Mouse (Mus musculus) liver, embryonic 11.5 days (tissue): ENCODE data around the gene Ldlrad3. TPM values are rescaled to one million over a fixed set of nuclear protein-coding genes. Genes with fewer than 3 reads are reported as not detected.

Source experiments
- ATAC-seq: fragments of 200-750 bp; cut with Nextera tagmentation; replicated peaks from 2 replicates; pipeline ENCODE4 v1.8.0; 2017; ENCODE audit warnings: moderate number of reproducible peaks, mild to moderate bottlenecking, moderate TSS enrichment, moderate library complexity; ENCODE audit not compliant: low FRiP score
- DNase-seq: peaks from one replicate; pipeline ENCODE4 v3.0.0-alpha.2; 2017; ENCODE audit warnings: low spot score
- H3K27ac ChIP-seq: fragments of 300-500 bp; sonication (generic); 2 replicates; pipeline ENCODE4 v1.5.1; 2014; ENCODE audit warnings: mild to moderate bottlenecking, low read depth, low read length, control low read depth
- H3K27me3 ChIP-seq: fragments of 300-500 bp; sonication (generic); replicated peaks from 2 replicates; pipeline ENCODE4 v1.6.1; 2014; ENCODE audit warnings: low read length, mixed read lengths; ENCODE audit not compliant: control insufficient read depth, insufficient read depth
- H3K36me3 ChIP-seq: fragments of 300-500 bp; sonication (generic); 2 replicates; pipeline ENCODE4 v1.6.1; 2014; ENCODE audit warnings: mild to moderate bottlenecking, low read length, moderate library complexity, mixed read lengths; ENCODE audit not compliant: control insufficient read depth, insufficient read depth
- H3K4me1 ChIP-seq: fragments of 300-500 bp; sonication (generic); replicated peaks from 2 replicates; pipeline ENCODE4 v1.6.1; 2014; ENCODE audit warnings: low read length, mixed read lengths; ENCODE audit not compliant: control insufficient read depth, insufficient read depth
- H3K4me2 ChIP-seq: fragments of 300-500 bp; sonication (generic); 2 replicates; pipeline ENCODE4 v1.6.1; 2014; ENCODE audit warnings: mild to moderate bottlenecking, control low read depth, moderate library complexity
- H3K4me3 ChIP-seq: fragments of 300-500 bp; sonication (generic); 2 replicates; pipeline ENCODE4 v1.5.1; 2014; ENCODE audit warnings: low read depth, low read length, control low read depth
- H3K9ac ChIP-seq: fragments of 300-500 bp; sonication (generic); 2 replicates; pipeline ENCODE4 v1.6.1; 2014; ENCODE audit warnings: low read depth, low read length, control low read depth
- H3K9me3 ChIP-seq: fragments of 300-500 bp; sonication (generic); 2 replicates; pipeline ENCODE4 v1.6.1; 2016; ENCODE audit warnings: low read length, inconsistent platforms, mixed read lengths; ENCODE audit not compliant: control insufficient read depth
- WGBS: fragments of 180-500 bp; shearing (Covaris S2); extraction: QIAGEN DNeasy Blood & Tissue Kit; methylation state at CpG from one replicate; pipeline ENCODE4 v1.1.7; 2014; 5-methylcytosine and 5-hydroxymethylcytosine counted together
- polyA plus RNA-seq: library from polyadenylated mRNA; unstranded; fragments of >200 nt; fragmentation: Nextera tagmentation; extraction: Ambion mirVana; gene quantifications from 2 replicates; pipeline ENCODE4 v1.2.1, GENCODE M21; 2014

The Ldlrad3 gene
- polyA plus RNA-seq, 1 experiment from 2014 or later, result 17.9 TPM

DNA sequence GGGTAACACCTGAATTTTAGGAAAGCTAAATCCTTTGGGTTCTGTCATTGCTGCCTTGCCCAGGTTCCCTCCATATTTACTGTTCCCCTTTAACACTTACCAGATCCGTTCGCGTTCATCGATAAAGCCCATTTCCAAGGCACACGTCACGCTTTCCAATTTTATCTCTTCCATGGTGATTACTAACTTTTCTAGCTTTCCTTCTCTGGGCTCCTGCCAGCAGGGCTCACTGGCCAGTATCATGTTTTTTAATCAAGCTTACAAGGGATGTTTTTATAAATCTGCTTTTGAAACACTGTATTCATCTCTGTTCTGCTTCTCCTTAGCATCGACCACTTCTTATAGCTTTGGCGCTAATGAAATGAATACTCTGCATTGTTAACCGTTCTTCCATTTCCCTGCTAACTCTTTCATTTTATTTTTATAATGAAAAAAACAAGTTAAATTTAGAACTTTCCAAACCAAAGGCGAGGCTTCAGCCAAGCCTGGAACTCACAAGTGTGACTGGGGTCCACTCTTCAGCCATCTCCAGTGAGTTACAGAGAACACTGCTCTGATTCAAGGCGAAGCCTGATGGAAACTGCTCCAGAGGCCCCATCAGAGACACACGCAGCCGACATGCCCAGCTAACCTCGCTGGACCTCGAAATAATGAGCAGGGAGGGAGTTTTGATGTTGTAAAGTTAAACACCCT, 10.3 kb downstream of the Ldlrad3 start:
- 85% methylated on average over 15 of the region's 15 CpGs for WGBS
- ATAC-seq, result no peak

DNA sequence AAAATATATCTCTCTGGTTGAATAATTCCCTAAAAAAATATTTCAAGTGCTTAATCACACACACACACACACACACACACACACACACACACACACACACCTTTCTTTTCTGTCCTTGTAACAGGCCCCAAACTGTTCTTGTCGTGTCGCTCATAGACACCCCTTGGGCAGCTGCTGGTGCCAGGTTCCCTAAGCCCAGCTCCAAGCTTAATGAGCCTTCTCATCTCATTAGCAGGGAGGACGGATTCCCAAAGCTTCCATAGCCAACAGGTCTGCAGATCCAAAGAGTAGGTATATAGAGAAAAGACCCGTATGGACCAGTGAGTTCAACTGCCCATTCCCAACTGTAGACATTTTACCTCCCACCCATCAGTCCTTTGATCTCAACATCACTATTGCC, 13.7 kb downstream of the Ldlrad3 start:
- no peak for ATAC-seq
- WGBS, result 86% methylated on average over 4 of the region's 4 CpGs
- H3K9ac ChIP-seq, result no peak overlapping the region
- H3K36me3 ChIP-seq, result no peaks in the 10 kb centered on the region
- no peaks in the 10 kb centered on the region for H3K27me3 ChIP-seq
- no peaks in the 10 kb centered on the region for H3K4me1 ChIP-seq
- H3K9me3 ChIP-seq, result no peaks in the 10 kb centered on the region
- no peak overlapping the region for H3K4me3 ChIP-seq
- no peak for DNase-seq
- H3K4me2 ChIP-seq, result no peak overlapping the region
- H3K27ac ChIP-seq, result no peak overlapping the region

More for the DNA sequence above, 10.3 kb downstream of the Ldlrad3 start:
- DNase-seq, result no peak
- Histone ChIP-seq H3K27ac (no peak overlapping the region), H3K9me3 (no peaks in the 10 kb centered on the region), H3K36me3 (no peaks in the 10 kb centered on the region), H3K9ac (no peak overlapping the region), H3K4me3 (no peak overlapping the region), H3K27me3 (no peaks in the 10 kb centered on the region), H3K4me2 (no peak overlapping the region), H3K4me1 (no peaks in the 10 kb centered on the region)

DNA sequence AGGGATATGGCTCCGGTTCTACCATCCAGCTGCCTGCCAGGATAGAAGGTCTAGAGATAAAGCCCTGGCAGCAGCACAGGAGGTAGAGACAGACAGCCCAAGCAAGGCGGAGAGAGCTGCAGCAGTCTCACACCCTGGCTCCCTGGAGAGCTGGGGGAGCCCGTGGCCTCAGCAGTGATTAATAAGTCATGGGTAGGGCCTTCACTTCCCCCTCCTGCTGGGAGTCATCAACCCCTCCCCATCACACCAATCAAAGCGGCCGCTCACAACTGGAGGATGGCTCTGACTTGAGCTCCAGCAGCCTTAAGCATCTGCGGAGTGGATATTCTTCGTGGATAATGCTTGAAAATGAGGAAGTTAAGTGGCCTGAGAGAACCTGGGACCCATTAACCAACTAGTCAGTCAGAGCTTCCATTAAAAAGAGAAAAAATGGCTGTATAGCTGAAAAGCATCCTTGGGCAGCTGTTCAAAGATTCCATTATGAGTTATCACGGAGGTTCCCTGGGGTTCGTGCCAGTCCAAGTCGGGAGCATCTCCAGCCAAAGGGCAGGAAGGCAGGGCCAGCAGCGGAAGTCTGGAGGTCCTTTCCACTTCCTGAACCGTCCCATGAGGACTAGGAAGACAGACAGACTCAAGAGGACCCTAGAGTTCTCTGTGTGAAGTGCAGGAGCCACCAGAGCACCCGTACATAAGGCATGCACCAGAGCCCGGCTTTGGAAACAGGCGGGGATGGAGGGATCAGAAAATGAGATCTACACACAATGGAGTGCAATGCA, 19.4 kb downstream of the Ldlrad3 start:
- no peak overlapping the region for H3K9ac ChIP-seq

DNA sequence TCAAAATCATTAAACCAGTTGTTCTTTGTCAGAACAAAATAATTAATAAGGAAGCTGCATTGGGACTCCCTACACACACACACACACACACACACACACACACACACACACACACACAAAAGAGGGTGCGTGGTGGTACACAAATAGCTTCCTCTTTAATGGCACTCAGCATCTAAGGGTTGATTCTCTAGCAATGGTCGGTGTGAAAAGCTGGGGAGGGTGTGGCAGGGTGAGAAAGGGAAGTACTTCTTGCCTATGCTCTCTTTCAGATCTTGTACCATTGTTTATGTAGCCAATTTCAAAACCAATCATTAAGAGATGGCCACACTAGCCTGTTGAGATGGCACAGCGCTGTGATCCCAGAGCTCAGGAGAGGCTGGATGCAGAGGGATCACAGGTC, 23.1 kb downstream of the Ldlrad3 start:
- Histone ChIP-seq H3K27ac (no peak overlapping the region), H3K9ac (no peak overlapping the region), H3K4me2 (no peak overlapping the region), H3K9me3 (no peaks in the 10 kb centered on the region), H3K4me3 (no peak overlapping the region), H3K27me3 (no peaks in the 10 kb centered on the region), H3K4me1 (peaks cover 10% of the 10 kb centered on the region), H3K36me3 (no peaks in the 10 kb centered on the region)
- DNase-seq (no peak), ATAC-seq (no peak)
- 65% methylated on average over 3 of the region's 3 CpGs for WGBS

More for the DNA sequence above, 19.4 kb downstream of the Ldlrad3 start:
- Histone ChIP-seq H3K4me1 (peaks cover 10% of the 10 kb centered on the region), H3K9me3 (no peaks in the 10 kb centered on the region), H3K27me3 (no peaks in the 10 kb centered on the region), H3K36me3 (no peaks in the 10 kb centered on the region), H3K4me2 (peak overlapping the region; percentile 8; the same call in 1 of the 2 replicates), H3K4me3 (no peak overlapping the region), H3K27ac (no peak overlapping the region)
- DNase-seq (no peak), ATAC-seq (no peak)
- WGBS, result 19% methylated on average over 15 of the region's 15 CpGs

DNA sequence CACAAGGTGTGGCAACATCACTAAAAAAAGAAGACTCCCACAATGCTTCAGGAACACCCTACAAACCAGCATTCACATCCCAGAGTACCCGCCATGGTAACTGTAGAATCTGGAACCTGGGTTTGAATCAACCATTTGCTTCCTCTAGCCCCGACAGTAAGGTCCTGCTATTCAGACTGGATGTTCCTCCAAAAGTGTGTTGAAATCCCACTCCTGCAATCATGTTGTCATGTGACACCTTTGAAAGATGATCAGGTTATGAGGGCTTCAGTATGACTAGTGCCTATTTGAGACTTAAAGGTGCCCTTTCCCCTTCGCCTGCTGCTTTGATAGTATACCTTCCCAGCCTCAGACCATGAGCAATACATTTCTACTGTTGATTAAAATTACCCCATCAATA, 28.6 kb downstream of the Ldlrad3 start:
- H3K9me3 ChIP-seq, result no peaks in the 10 kb centered on the region
- no peak overlapping the region for H3K27ac ChIP-seq
- H3K4me1 ChIP-seq, result no peaks in the 10 kb centered on the region
- DNase-seq, result no peak
- H3K9ac ChIP-seq, result no peak overlapping the region
- H3K4me3 ChIP-seq, result no peak overlapping the region
- ATAC-seq, result no peak
- H3K4me2 ChIP-seq, result no peak overlapping the region
- H3K27me3 ChIP-seq, result no peaks in the 10 kb centered on the region
- WGBS, result 81% methylated on average over 3 of the region's 3 CpGs
- no peaks in the 10 kb centered on the region for H3K36me3 ChIP-seq

DNA sequence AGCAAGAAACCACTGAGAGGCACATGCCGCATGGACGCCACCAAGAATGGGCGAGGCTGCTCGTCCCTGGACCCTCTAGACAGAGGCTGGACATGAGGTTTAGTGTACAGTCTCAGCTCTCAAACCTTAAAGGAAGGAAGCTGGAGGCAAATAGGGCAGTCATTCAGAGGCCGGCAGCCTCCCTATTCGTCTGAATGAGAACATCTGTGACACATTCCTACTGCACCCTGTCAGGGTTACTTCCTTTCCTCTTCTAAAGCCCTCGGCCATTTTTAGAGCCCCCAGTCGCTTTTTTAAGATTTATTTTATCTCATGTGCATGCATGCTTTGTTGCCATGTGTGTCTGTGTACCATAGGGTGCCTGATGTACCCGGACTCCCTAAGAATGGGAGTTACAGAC, 29.2 kb downstream of the Ldlrad3 start:
- Histone ChIP-seq H3K4me1 (no peaks in the 10 kb centered on the region), H3K9me3 (no peaks in the 10 kb centered on the region), H3K4me2 (no peak overlapping the region), H3K27me3 (no peaks in the 10 kb centered on the region), H3K4me3 (no peak overlapping the region), H3K9ac (no peak overlapping the region), H3K27ac (no peak overlapping the region), H3K36me3 (no peaks in the 10 kb centered on the region)
- WGBS, result 67% methylated on average over 9 of the region's 9 CpGs
- DNase-seq (no peak), ATAC-seq (no peak)

DNA sequence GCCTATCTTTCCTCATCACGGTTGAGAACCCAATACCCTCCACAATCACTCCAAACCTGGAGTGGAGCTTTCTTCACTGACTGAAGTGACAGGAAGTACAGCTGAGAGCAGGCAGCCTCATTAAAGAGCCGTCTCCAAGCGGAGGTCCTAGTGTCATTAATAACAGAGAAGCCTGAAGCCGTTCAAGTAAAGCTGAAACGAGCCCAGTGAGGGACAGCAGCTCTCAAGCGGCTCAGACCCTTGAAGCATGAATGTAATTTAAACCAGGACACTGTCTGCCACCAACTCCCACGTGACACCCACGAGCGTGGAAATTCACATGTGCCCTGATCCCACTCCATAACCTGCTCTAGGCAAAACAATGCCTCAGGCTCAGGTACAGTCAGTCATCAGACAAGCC, 29.7 kb downstream of the Ldlrad3 start:
- Histone ChIP-seq H3K36me3 (no peaks in the 10 kb centered on the region), H3K9me3 (no peaks in the 10 kb centered on the region), H3K27me3 (no peaks in the 10 kb centered on the region), H3K27ac (no peak overlapping the region), H3K4me3 (no peak overlapping the region), H3K9ac (no peak overlapping the region), H3K4me2 (no peak overlapping the region), H3K4me1 (no peaks in the 10 kb centered on the region)
- 63% methylated on average over 9 of the region's 9 CpGs for WGBS
- DNase-seq (no peak), ATAC-seq (no peak)

DNA sequence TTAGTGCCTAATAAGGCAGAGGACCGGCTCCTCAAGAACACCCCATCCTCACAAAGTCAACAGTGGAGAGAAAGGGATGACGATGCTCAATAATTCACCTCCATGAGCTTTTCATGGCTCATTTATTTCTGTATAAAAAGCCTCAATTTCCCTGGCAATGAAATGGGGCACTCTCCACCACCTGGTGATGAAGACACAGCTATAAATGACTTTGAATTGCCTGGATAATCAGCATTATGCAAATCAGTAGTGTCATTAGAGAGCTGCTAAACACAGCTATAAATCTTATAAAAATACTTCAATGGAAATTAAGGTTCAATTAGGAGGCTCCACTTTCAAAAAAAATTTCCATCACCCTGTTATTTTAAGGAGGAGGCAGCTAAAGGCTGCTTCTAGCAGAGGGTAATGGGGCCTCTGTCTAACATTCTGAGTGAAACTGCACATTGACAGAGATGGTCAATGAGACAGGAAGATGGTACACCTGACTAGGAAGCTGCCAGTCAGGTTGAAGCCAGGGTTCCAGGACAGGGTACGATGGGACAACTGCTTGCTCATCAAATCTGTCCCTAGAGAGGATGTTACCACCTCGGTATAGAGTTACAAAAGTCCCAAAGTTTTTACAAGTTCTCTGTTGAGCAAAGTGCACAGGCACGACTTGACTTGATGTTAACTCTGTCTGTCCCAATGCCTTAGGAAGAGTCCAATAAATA, 30.7 kb downstream of the Ldlrad3 start:
- no peaks in the 10 kb centered on the region for H3K9me3 ChIP-seq
- no peaks in the 10 kb centered on the region for H3K36me3 ChIP-seq
- 70% methylated on average over 5 of the region's 5 CpGs for WGBS
- no peak overlapping the region for H3K27ac ChIP-seq
- ATAC-seq, result no peak
- no peak for DNase-seq
- no peak overlapping the region for H3K4me3 ChIP-seq
- H3K27me3 ChIP-seq, result no peaks in the 10 kb centered on the region
- no peaks in the 10 kb centered on the region for H3K4me1 ChIP-seq
- H3K9ac ChIP-seq, result no peak overlapping the region
- H3K4me2 ChIP-seq, result no peak overlapping the region
